Mouse (Mus musculus) erythroblast, adult 5-6 weeks (primary cell): ENCODE results near the gene Tnfrsf25. TPM values are rescaled to one million over a fixed set of nuclear protein-coding genes. Genes with fewer than 3 reads are reported as not detected.

Experiments
- ATAC-seq: replicated peaks from 2 replicates; pipeline ENCODE4 v1.8.0; 2016; ENCODE audit warnings: moderate number of reproducible peaks, mild to moderate bottlenecking, moderate TSS enrichment, inconsistent platforms; ENCODE audit not compliant: poor library complexity, low FRiP score, severe bottlenecking
- total RNA-seq, 2 experiments: library from RNA; stranded (forward) in 1 of 2; stranded (reverse) in 1 of 2; fragments of 150-400 nt in 1 of 2; fragments of 200-764, 138-1000 nt in 1 of 2; gene quantifications; 2 replicates each; pipeline versions ENCODE4 v1.2.3 to v1.2.4; 2015 to 2017; ENCODE audit warnings: low replicate concordance in 2 of 2

Gene Tnfrsf25
- total RNA-seq, 2 experiments from 2014 or later, result not detected

GRCm38 (mm10) chr4:152136112-152136875, 20.6 kb downstream of the Tnfrsf25 start:
- no peak for ATAC-seq

DNA sequence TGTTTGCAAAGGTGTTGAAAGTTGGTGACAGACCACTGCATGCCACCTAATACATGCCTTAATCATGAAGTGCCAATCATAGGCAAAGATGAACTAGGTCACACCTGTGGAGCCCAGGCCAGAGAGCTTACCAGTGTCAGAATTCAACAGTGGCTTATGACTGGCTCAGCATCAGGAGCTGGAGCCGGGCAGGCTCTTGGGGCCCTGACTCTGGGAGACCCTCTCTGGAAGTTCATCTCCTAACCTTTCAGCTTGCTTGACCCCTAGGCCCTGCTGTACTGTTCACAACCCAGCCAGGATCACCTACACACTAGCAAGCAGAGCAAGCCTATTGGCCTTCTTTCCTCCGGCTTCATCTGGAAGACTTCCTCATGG, 21.1 kb downstream of the Tnfrsf25 start:
- ATAC-seq, result no peak

DNA sequence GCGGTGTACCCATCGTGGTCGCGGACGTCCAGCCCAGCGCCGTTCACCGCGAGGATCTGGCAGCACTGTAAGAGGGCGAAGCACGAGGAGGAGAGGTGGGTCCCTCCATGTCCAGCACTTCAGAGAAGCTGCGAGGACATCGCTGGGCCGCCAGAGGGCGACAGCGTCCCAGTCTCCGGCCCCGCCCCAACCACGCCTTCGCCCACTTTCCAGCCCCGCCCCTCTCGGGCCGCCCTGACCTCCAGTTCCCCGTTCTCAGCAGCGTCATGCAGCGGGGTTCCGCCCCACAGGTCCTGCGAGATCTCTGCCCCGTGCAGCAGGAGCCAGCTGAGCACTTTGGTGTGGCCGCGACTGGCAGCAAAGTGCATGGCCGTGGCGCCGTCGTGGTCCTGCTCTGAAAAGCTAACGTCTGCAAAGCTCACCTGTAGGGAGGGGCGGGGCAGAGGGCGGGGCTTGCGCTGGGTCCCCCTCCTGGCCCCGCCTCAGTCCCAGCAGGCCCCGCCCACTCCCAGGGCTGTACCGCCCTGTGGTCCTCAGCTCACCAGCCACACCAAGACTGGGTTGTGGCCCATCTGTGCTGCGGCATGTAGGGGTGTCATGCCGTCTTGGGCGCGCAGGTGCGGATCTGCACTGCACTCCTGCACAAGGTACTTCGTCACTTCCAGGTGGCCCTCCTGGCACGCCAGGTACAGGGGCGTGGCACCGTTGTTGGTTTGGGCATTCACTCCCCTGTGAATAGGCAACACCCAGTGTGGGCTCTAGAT, 22.9 kb downstream of the Tnfrsf25 start:
- ATAC-seq, result peak; percentile 80

GRCm38 (mm10) chr4:152140441-152140840, 24.7 kb downstream of the Tnfrsf25 start:
- ATAC-seq, result peak; percentile 67

DNA sequence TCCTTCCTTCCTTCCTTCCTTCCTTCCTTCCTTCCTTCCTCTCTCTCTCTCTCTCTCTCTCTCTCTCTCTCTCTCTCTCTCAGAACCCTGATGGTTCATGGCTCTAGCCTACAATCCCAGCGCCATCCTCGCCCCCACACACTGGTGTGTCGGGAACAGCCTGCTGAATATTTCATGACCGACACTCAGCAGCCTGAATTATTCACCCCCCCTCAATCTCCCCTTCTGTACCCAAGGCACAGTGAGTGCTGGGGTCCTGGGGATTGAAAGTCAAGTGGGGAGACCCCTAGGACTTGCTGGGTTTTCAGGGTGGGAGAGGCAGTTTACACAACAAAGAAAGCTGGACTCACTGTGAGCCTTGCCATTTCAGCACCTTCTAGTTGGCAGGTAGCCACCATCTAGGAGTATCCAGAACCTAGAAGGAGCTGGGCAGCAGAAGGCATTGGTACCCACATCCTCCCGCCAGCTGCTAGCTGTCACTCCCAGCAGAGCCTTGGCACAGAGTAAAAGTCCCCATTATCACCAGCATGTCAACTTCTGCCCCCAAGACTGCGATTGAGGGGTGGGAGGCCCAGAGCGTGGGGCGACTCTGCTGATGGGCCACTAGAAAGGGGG, 25.9 kb downstream of the Tnfrsf25 start:
- no peak for ATAC-seq

GRCm38 (mm10) chr4:152143632-152144031, 27.9 kb downstream of the Tnfrsf25 start:
- no peak for ATAC-seq

GRCm38 (mm10) chr4:152145473-152145872, 29.7 kb downstream of the Tnfrsf25 start:
- no peak for ATAC-seq

- no peak for ATAC-seq
These were observed 30.5 kb downstream of the Tnfrsf25 start for GRCm38 (mm10) chr4:152146033-152146827.

- no peak for ATAC-seq
These were observed 34.8 kb downstream of the Tnfrsf25 start for GRCm38 (mm10) chr4:152150546-152150945.

DNA sequence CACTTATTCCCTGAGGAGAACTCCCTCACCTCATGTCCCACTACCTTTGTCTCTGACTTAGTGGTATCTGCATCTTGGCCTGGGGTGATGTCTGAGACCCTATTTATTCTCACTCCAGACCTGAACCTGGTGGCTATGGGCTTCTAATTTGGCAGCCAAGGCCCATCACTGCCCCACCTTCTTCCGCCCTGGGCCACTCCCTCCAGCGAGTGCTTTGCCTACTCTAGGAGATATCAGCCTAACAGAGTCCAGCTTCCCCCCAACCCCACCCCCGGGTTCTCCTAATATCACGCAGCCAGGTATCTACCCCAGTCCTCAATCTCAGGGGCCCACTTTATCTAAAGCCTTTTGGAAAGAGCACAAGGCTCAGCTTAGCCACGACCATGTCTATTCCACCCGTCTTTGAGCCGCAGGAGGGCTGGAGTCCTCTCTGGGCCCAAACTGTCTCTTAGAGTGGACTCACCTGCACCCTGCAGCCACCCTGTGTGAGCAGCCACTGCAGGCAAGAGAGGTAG, 35.8 kb downstream of the Tnfrsf25 start:
- no peak for ATAC-seq

- no peak for ATAC-seq
These were observed 36.3 kb downstream of the Tnfrsf25 start, which contains the start of gene Espn for GRCm38 (mm10) chr4:152151966-152152544. Espn (minus strand) TSS chr4:152152371.

- ATAC-seq, result peak; percentile 60
These were observed 38.0 kb downstream of the Tnfrsf25 start for GRCm38 (mm10) chr4:152153771-152154177.

GRCm38 (mm10) chr4:152155019-152155418, 39.3 kb downstream of the Tnfrsf25 start:
- no peak for ATAC-seq

GRCm38 (mm10) chr4:152157779-152158584, 42.2 kb downstream of the Tnfrsf25 start:
- ATAC-seq, result no peak

GRCm38 (mm10) chr4:152158585-152159284, 43.0 kb downstream of the Tnfrsf25 start, which contains the start of gene Hes2:
Hes2 (plus strand) TSS chr4:152158867.
- no peak for ATAC-seq

DNA sequence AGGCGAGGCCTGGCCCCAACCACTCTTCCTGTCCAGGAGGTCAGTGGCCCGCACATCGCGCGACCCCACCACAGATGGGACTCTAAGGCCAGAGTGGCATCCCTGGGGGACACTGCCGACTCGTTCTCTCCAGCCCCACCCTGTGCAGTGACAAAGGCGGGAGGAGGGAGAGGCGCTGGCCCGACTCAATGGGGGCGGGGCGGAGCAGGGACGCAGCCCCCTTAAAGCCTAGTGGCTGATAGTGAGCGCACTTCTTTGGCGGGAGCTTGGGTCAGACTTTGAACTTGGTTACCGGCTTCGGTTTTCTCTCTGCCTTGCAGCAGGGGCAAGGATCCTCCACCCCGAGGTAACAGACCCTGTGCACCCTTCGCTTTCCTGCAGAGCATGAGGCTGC, 43.5 kb downstream of the Tnfrsf25 start:
- ATAC-seq, result no peak

- no peak for ATAC-seq
These were observed 45.0 kb downstream of the Tnfrsf25 start for GRCm38 (mm10) chr4:152160748-152161147.

GRCm38 (mm10) chr4:152161601-152162000, 45.9 kb downstream of the Tnfrsf25 start:
- ATAC-seq, result no peak
